Mouse (Mus musculus) MEL (cell line): ENCODE data around the gene Maml2.

Source experiments
- ELF1 ChIP-seq: IDR thresholded peaks from 2 replicates; pipeline ENCODE4 v1.6.1; 2014; ENCODE audit warnings: low read depth, mild to moderate bottlenecking, inconsistent platforms, low read length, improper control_type of control experiment, moderate library complexity
- KAT2A ChIP-seq: conservative IDR thresholded peaks from 2 replicates; pipeline ENCODE4 v1.6.1; 2012; ENCODE audit warnings: low read depth, low read length, improper control_type of control experiment, inconsistent platforms
- POLR2AphosphoS2 ChIP-seq: IDR thresholded peaks from 2 replicates; pipeline ENCODE4 v1.6.1; 2011; ENCODE audit warnings: low read length, improper control_type of control experiment

DNA sequence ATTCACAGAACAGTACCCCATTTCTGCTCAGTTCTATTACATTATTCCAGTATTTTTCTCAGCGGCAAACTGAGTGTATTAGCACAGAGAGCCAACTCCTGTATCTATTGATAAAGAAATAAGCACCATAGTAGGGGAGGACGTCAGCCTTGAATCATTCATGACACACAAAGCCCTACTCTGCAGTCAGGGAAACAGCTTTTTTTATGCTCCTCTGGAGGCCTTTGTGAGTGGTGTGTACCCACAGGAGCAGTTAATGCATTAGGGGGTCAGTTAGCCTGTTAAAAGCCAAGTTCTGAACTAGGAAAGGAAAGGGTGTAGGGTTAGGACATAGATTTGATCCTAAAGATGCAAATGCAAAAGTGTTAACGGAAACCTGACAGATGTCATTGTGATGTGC, 328.7 kb downstream of the Maml2 start:
- TF ChIP-seq KAT2A (no peak), POLR2AphosphoS2 (no peak), ELF1 (no peak)
